Mouse (Mus musculus): Measurements from ENCODE around the gene Runx2. TPM values are rescaled to one million over a fixed set of nuclear protein-coding genes. Genes with fewer than 3 reads are reported as not detected.

The Runx2 gene
- total RNA-seq (2021), result under 1 TPM; 0.35 to 0.51 TPM
- long read RNA-seq, experiment 1, result 0 reads
- long read RNA-seq, experiment 2, partial matches to known transcripts, result 0 of 1 reads
- long read RNA-seq, experiment 2, other reads (novel, unspliced or antisense), result 1 of 1 reads

DNA sequence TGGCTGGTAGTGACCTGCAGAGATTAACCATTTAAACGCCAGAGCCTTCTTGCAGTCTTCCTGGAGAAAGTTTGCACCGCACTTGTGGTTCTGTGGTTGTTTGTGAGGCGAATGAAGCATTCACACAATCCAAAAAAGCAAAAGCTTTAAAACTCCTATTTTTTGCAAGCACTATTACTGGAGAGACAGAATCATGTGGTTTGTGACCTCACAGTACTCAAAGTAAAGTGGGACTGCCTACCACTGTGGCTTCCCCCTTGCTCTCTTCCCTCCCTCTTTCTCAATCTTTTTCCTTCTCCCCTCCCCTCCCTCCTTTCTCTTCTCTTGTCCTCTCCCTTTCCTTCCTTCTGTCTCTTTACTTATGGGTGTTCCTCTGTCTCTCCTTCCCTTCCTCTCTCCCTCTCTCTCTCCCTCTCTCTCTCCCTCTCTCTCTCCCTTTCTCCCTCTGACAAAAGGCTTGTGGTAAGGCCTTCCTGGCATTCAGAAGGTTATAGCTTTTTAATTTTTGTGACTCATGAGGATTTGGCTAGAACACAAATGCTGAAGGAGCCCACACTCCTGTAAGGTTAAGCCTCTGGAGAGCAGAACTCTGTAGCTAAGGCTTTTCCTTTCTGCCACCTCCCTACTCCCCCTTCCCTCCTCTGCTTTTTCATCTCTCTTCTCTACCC lies at the start of gene Runx2:
Gene Runx2 (minus strand): TSS at position 290 of the 668 bp plus-strand sequence.
- DNase-seq, result no peak

DNA sequence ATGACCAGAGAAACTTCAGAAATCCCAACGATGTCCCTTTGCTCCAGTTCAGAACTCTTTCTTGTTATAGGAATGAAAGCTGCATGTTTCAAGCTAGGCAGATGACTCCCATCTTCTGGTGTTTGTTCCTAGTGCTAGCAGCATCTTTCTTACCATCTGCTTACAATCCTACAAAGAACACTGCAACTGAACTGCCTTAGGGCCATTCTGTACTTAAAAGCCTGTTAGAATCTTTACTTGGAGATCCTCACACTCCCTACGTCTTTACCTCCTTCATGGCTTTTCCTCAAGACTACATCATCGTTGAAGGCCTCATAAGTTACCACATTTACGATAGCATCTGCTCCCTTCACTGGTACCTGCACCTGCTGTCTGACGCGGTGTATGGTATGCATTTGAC lies 48.6 kb upstream of the Runx2 start:
- intact Hi-C loops (cut with DNase I), result no loop called here
- DNase-seq, result no peak

More for the DNA sequence above, at the start of gene Runx2:
- intact Hi-C loops (cut with DNase I), result no loop called here

DNA sequence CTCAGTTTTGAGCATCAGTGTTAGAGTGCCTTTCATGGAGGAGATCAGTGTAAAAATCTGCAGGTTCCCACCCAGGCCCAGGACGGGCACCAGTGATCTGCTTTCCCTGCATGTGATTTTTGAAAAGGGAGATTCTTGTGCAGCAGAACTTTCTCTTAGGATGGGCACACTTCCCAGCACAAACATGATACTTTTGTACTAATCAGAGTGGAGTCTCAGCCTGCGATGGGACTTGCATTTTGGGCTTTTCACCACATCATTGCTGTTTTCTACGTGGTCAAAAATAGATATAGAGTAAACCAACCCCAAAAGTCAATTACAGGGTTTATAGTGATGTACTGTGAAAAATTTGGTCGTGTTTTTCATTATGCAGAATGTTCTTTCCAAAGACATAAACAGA lies 27.6 kb upstream of the Runx2 start:
- intact Hi-C loops (cut with DNase I), result no loop called here
- DNase-seq, result no peak

DNA sequence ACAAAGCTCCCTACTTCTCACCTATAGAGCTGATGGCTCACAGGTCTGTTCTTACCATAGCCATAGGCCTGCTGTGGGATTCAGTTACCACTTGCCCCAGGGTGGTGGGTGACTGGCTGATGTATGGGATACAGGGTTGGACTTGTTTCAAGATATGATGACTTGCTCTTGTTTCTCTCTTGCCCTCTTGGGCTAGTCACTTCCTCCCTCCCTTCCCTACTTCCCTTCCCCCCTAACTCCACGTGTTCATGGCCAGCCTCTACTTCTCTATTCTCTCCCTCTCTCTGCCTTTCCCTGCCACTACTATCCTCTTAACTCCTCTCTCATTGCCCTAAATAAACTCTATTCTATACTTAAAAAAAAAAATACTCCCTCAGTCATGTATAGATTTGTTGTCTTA lies 16.6 kb upstream of the Runx2 start:
- intact Hi-C loops (cut with DNase I), result no loop called here
- DNase-seq, result no peak

DNA sequence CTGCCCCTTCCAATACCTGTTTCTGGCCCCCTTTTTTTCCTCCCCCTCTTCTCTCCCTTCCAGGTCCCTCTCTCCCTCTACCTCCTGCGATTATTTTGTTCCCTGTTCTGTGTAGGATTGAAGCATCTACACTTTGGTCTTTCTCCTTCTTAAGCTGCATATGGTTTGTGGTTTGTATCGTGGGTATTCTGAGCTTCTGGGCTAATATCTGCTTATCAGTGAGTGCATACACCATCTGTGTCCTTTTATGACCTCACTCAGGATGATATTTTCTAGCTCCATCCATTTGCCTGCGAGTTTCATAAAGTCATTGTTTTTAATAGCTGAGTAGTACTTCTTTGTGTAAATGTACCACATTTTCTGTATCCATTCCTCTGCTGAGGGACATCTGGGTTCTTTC lies 15.0 kb upstream of the Runx2 start:
- no peak for DNase-seq
- intact Hi-C loops (cut with DNase I), result no loop called here

DNA sequence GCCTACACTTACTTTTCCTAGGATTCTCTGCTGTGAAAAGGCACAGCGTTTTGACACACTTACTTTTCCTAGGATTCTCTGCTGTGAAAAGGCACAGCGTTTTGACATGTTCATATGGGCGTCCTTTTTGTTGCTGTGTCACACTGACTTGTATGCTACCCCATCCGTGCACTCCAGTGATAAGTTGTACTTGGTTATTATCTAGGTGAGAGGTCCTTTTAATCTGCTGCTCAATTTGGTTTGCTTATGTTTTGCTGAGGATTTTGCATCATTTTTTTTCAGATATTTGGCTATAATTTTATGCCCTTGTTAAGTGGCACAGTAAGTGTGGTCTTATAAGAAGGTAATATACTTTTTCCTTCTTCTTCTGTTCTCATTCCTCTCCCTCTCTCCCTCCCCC lies 13.4 kb upstream of the Runx2 start:
- DNase-seq, result no peak
- intact Hi-C loops (cut with DNase I), result no loop called here

DNA sequence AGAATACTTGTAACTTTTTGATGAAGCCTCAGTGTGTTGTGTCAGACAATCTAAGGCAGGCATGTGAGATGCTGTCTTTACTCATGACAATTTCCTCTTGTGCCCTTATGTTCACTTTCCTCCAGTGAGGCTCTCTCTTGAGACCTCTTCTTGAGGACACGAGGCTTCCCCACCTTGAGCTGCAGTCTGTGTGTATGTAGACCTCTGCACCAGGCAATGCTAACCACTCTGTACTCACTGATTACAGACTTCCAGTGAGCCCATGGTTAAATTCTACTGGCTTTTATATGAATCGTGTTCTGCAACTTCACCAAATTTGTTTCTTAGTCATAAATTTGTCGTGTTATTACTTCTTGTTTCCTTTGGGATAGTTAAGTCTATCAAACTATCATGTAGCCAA lies 12.5 kb upstream of the Runx2 start:
- intact Hi-C loops (cut with DNase I), result no loop called here

DNA sequence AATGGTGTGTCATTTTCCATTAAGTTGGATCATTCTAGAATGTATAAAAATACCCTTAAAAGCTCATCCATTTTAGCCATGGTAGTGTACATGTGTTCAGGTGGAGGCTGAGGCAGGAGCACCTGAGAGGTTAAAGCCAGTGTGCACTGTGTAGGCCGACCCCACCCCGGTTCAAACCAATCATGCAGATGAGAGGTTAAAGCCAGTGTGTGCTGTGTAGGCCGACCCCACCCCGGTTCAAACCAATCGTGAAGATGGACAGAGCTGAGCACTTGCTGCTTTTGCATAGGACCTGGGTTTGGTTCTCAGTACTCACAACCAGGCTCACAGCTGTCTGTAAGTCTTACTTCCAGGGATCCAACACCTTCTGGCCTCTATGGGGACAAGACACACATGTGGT lies 7.3 kb upstream of the Runx2 start:
- intact Hi-C loops (cut with DNase I), result no loop called here
- DNase-seq, result no peak

More for the DNA sequence above, 12.5 kb upstream of the Runx2 start:
- no peak for DNase-seq

DNA sequence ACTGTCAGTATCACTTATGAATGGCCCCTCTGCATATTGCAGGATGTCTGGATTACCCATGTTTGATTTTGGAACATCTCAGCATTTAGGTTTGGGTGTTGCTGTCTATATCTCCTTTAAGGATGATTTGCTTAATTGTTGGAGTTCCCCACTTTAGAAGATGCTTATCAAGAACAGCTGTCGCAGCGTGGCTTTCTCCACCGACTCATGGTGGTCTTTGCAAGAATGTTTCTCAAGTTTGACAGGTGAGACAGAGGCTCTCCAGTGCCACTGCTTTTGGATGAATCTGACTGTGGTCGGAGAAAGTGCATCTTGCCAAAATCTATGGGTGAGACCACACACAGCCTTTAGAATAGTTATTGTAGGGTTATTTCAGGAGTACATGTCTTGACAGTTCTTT lies 5.2 kb upstream of the Runx2 start:
- no peak for DNase-seq
- intact Hi-C loops (cut with DNase I), result no loop called here

DNA sequence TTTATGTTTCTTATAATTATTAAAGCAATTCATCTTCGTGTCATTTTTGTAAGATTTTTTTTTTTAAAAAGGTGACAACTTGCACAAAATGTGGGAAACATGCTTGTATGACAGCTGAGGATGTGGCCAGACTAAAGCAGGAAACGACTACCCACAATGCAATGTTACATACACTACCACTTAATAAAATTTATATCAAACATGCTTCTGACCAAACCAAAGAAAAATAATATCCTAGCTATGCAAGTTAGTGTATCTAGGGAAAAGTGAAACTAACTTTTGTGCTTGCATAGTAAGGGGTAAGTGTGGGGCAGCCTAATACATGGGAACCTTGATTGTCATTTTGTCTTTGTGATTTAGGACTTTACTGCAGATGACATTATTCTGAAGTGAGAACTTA lies 4.2 kb upstream of the Runx2 start:
- intact Hi-C loops (cut with DNase I), result no loop called here
- DNase-seq, result no peak

DNA sequence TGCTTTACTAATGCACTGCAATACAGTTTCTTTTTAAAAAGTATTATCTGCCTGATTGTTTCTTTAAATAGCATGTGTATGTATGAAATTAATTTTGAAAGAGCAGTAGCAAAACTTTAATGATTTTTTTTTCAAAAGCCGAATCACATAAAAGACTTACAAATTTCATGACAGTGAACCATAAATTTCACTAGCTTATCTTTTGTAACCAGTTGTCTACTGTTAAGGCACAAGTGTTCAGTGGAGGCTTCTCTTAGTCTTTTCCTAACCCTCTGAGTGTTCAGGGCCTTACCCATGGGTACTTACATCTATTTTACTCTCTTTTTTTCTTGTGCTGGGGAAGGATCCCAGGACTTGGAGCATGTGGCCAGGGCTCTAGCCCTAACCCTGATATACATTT lies 7.6 kb downstream of the Runx2 start:
- no peak for DNase-seq
- intact Hi-C loops (cut with DNase I), result no loop called here

DNA sequence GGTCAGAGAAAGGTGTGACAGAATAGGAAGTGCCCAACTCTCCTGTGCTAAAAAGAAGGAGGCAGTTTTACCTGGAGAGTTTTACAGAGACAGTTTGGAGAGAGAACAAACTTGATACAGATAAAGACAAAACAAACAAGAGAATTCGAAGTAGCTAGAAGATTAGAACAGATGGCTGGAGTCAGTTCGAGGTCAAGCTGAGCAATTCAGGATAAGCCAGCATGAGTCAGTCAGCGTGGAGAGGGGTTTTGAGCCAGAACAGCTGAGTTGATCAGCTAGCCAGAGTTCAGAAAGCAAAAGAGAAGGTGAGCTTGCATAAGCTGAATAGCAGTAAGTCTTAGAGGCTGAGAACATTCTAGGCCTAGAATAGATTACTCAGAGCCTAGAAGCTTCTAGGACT lies 17.3 kb downstream of the Runx2 start:
- DNase-seq, result no peak
- intact Hi-C loops (cut with DNase I), result no loop called here

DNA sequence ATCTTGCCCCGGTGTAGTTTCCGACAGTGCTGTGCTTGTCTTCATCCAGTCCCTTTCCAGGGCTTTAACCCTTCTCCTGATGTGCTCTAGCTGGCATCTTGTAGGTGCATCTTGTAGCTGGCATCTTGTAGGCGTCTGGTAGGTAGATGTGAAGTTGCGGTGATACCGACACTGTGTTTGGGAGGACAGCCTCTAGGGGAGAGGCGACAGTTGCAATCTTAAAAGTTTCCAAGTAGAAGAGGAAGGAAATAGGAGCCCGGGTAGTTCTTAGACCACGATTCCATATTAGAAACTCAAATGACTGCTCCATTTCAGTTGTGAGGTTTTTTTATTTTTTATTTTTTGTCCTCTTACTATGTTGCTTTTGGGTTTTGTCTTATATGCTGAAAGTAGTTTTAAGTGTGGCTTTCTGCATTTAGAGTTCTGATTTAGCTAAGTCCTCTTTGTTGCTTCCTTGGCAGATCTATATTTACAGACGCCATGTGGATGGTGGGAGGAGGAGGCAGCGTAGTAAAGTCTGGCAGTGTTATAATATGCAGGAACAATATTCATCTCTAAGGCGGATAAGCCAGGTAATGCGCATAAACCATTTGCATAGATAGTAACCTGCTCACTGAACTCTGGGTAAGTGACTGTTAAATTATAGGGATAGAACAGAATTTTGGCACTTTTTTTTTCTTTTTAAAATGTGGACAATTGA lies 22.2 kb downstream of the Runx2 start:
- intact Hi-C loops (cut with DNase I), result no loop called here
- no peak for DNase-seq

DNA sequence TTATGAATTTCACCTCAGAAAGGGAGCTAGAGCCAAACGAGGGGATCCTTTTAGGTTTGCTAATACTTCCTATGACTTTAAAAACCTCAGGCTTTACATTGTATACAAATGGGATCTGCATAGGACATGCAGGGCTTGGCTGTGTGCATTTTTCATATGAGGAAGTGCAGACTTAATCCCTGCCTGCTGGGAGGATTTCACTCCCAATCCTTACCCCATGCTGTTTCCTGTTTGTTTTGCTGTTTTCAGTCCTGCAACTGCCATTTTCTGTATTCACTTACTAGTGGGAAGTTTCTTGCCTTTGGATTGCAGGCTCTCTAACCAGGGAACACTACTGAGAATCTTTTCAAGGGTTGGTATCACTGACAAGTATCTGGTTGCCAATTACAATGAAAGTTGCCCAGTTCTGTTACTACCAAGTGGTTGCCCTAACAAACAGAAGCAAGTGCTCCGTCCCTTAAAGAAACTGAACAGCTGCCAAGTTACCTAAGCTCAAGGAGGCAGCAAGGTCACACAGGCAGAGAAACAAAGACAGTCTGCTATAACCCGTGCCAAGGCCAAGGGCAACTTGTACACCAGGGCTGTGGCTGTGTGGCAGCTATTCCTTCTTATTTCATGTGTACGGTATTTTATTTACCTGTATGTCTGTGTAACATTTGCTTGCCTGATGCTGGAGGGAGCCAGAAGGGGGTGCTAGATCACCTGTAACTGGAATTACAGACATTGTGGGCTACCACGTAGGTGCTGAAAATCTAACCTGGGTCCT lies 25.4 kb downstream of the Runx2 start:
- intact Hi-C loops (cut with DNase I), result no loop called here

DNA sequence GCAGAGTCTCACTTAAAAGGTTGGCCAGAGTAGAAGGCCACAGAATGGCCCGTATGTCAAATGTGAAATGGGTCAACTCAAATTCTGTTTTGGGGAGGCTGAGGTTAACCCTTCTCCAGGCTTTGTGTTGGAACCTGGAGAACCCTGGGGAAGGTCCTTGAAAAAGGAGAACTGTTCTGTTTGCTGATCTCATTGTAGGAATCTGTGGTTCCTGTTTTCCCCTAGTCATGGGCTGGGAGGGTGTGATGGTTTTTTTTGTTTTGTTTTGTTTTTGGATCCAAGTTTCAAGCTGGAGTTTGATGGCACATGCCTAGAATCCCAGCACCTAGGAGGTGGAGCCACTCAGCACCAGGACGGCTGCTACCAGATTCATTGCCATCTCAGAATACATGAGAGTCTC lies 31.5 kb downstream of the Runx2 start:
- no peak for DNase-seq
- intact Hi-C loops (cut with DNase I), result no loop called here

More for the DNA sequence above, 25.4 kb downstream of the Runx2 start:
- DNase-seq, result no peak

DNA sequence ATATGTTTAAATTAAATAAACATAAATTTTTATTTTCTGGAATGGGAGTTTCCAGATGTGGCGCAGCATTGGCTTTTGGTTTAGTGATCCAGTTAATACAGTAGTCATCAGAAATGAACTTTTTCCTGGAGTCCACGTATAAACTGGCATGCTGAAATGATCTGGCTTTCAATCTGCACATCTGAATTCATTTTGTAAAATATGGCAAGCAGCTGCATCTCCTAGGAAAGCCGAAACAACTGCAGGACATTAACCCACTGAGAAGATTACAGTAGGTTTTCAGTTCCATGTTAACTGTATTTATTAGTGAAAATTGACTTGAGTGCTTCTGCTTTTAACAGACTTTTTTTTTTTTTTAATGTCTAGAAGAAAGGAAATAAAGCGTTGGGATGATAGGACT lies 32.2 kb downstream of the Runx2 start:
- intact Hi-C loops (cut with DNase I), result no loop called here
- DNase-seq, result no peak

DNA sequence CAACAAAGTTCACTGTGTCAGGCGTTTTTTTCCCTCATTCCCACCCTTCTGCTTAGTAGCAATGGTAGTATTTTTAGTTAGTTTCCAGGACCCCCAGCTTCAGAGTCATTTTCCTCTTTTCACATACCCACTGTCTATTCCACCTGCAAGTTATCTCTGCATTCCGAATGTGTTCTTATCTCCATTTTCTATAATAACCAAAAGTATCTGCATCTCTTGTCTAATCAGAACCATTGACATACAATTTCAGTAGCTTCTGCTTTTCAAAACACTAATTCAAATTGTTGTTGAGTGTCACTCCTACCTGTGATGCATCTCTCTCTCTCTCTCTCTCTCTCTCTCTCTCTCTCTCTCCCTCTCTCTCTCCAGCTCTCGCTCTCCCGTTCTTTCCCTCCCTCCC lies 34.2 kb downstream of the Runx2 start:
- no peak for DNase-seq
- intact Hi-C loops (cut with DNase I), result no loop called here

DNA sequence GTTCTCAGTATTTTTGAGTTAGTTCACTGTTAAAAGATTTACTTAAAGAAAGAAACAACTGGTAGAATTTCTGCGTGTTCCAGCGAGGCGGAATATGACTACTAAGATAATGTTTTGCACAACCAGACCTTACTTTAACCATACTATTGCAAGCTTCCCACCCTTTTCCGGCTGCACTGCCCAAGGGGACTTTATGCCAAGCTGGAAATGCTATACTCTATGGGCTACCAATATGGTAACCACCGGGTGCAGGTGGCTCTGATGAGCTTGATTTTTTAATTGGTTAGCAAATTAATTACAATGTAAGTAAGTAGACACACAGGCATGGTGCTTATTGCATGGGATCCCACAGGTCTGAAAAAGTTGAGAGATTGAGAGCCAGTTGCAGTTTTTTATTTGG lies 36.5 kb downstream of the Runx2 start:
- no peak for DNase-seq
- intact Hi-C loops (cut with DNase I), result no loop called here

DNA sequence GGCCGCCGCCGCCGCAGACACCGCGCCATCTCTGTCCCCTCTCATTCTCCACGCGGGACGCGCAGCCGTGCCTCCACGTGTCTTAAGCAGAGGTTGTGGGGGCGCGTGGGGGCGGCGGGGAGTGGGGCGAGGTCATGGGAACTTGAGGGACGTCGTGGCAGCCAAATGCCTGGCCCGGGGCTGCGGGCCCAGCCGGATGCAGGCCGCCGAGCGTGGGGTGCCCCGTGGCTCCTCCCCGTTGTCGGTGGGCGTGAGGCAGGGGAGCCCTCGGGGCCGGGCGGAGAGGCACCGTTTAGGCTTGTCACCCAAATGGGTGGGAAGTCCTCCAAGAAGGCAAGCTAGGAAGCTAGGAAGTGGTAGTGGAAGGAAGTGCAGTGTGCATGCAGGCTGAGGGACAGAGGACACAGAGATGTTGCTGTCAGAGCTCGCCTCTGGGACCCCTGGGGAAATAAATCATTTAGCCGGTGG lies 37.2 kb downstream of the Runx2 start:
- intact Hi-C loops (cut with DNase I), result no loop called here
- peak in 1 of 2 experiments; percentile 53 for DNase-seq

DNA sequence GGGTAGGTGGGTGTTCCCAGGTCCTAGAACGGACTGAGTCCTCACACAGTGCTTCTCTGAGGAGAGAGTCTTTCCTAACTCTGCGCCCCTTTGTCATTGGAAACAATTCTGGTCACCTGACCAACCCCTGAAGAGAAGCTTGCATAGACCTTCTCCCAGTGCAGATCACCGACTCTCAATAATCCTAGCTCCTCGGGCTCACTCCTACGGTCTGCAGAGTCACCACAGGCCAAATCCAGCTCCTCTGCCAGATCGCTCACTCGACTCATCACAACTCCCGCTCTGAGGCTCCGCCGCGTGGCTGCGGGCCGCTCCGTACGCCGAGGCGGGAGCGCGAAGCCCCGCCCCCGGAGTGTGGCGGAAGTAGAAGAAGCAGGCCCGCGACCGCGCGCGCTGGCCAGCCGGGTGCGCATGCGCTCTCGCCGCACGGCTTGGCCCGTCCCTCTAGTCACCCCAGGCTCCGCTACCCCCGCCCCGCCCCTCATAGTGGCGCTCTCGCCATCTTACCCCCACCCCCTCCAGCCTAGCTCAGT lies 37.8 kb downstream of the Runx2 start, which contains the start of gene Supt3:
Gene Supt3 (plus strand): TSS at position 415 of the 533 bp plus-strand sequence.
- intact Hi-C loops (cut with DNase I), result no loop called here
- DNase-seq, result peak; percentile 95

DNA sequence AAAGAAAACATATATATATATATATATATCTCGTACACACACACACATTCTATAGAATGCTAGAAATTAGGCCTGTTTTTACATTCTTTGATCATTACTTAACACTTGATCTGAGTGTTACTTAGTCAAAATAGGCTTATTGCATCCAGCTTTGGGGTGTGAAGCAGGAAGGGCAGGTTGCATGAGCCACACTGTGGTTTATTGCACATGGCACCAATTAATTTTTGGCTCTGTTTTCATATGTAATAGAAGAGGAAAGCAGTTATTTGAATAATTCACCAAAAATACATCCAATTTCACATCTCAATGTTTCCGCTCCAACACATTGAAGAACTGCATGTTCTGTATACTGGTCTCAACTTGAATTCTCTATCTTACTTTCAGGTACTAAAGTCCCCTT lies 42.0 kb downstream of the Runx2 start:
- intact Hi-C loops (cut with DNase I), result no loop called here
- no peak for DNase-seq
